Mouse (Mus musculus) midbrain, embryonic 13.5 days (tissue): Measurements from ENCODE around the gene Ndp. TPM values are rescaled to one million over a fixed set of nuclear protein-coding genes. Genes with fewer than 3 reads are reported as not detected.

Source experiments
- ATAC-seq: fragments of 200-750 bp; cut with Nextera tagmentation; 2 replicates; pipeline ENCODE4 v1.8.0; 2017; ENCODE audit warnings: mild to moderate bottlenecking, moderate TSS enrichment, moderate library complexity
- H3K27ac ChIP-seq: fragments of 300-500 bp; sonication (generic); 2 replicates; pipeline ENCODE4 v1.5.1; 2015; ENCODE audit warnings: inconsistent platforms, mild to moderate bottlenecking, moderate library complexity
- H3K27me3 ChIP-seq: fragments of 300-500 bp; sonication (generic); 2 replicates; pipeline ENCODE4 v1.6.1; 2015; ENCODE audit warnings: mild to moderate bottlenecking, inconsistent platforms
- H3K36me3 ChIP-seq: fragments of 300-500 bp; sonication (generic); 2 replicates; pipeline ENCODE4 v1.6.1; 2015; ENCODE audit warnings: mild to moderate bottlenecking, inconsistent platforms
- H3K4me1 ChIP-seq: fragments of 300-500 bp; sonication (generic); replicated peaks from 2 replicates; pipeline ENCODE4 v1.6.1; 2015; ENCODE audit warnings: inconsistent platforms
- H3K4me2 ChIP-seq: fragments of 300-500 bp; sonication (generic); replicated peaks from 2 replicates; pipeline ENCODE4 v1.6.1; 2015; ENCODE audit warnings: moderate library complexity, mild to moderate bottlenecking, inconsistent platforms
- H3K4me3 ChIP-seq: fragments of 300-500 bp; sonication (generic); replicated peaks from 2 replicates; pipeline ENCODE4 v1.5.1; 2015; ENCODE audit warnings: mild to moderate bottlenecking, inconsistent platforms
- H3K9ac ChIP-seq: fragments of 300-500 bp; sonication (generic); replicated peaks from 2 replicates; pipeline ENCODE4 v1.6.1; 2015; ENCODE audit warnings: mild to moderate bottlenecking, inconsistent platforms
- H3K9me3 ChIP-seq: fragments of 300-500 bp; sonication (generic); 2 replicates; pipeline ENCODE4 v1.6.1; 2016; ENCODE audit warnings: mild to moderate bottlenecking, inconsistent platforms
- WGBS: fragments of 180-500 bp; shearing (Covaris S2); methylation state at CpG from one replicate; pipeline ENCODE4 v1.1.7; 2015; 5-methylcytosine and 5-hydroxymethylcytosine counted together
- polyA plus RNA-seq: library from polyadenylated mRNA; unstranded; fragments of >200 nt; fragmentation: Nextera tagmentation; extraction: Ambion mirVana; gene quantifications from 2 replicates; pipeline ENCODE4 v1.2.1, GENCODE M21; 2015

The Ndp gene
- 5.9 and 7.3 TPM in 2 replicates for polyA plus RNA-seq

GRCm38 (mm10) chrX:16911241-16911873 lies at the start of gene Ndp:
Gene Ndp (minus strand): TSS chrX:16911774.
- ATAC-seq: peak; percentile 49

GRCm38 (mm10) chrX:16954767-16955166 lies 43.2 kb upstream of the Ndp start:
- H3K27ac ChIP-seq: no peak overlapping the region
- no peaks in the 10 kb centered on the region for H3K4me1 ChIP-seq
- no peak for ATAC-seq
- H3K4me3 ChIP-seq: no peak overlapping the region
- no peaks in the 10 kb centered on the region for H3K36me3 ChIP-seq
- no peaks in the 10 kb centered on the region for H3K9me3 ChIP-seq
- H3K9ac ChIP-seq: no peak overlapping the region
- no peaks in the 10 kb centered on the region for H3K27me3 ChIP-seq
- WGBS: 90% methylated on average over 2 of the region's 2 CpGs
- H3K4me2 ChIP-seq: no peak overlapping the region

More at GRCm38 (mm10) chrX:16911241-16911873, at the start of gene Ndp:
- peak within 1 kb of the TSS; percentile 38 for H3K4me3 ChIP-seq
- H3K4me2 ChIP-seq: peak within 1 kb of the TSS; percentile 55
- no peaks in the 10 kb centered on the region for H3K9me3 ChIP-seq
- 32% methylated on average over 13 of the region's 13 CpGs for WGBS
- no peaks in the 10 kb centered on the region for H3K27me3 ChIP-seq
- H3K27ac ChIP-seq: peak within 1 kb of the TSS; percentile 73
- H3K4me1 ChIP-seq: peaks cover 6% of the 10 kb centered on the region; the same call in 1 of the 2 replicates
- no peaks in the 10 kb centered on the region for H3K36me3 ChIP-seq
- H3K9ac ChIP-seq: peak within 1 kb of the TSS; percentile 24; the same call in 1 of the 2 replicates

- Histone ChIP-seq H3K4me2 (no peak overlapping the region), H3K9ac (no peak overlapping the region)
- no peak for ATAC-seq
Observed at GRCm38 (mm10) chrX:16918006-16918405, 6.4 kb upstream of the Ndp start.

GRCm38 (mm10) chrX:16913118-16913517 lies 1.5 kb upstream of the Ndp start:
- WGBS: 80% methylated on average over 1 of the region's 1 CpGs
- Histone ChIP-seq H3K4me2 (no peak overlapping the region), H3K9me3 (no peaks in the 10 kb centered on the region), H3K36me3 (no peaks in the 10 kb centered on the region), H3K4me1 (peaks cover 1% of the 10 kb centered on the region; the same call in 1 of the 2 replicates), H3K9ac (no peak overlapping the region), H3K27me3 (no peaks in the 10 kb centered on the region), H3K27ac (no peak overlapping the region), H3K4me3 (no peak overlapping the region)
- no peak for ATAC-seq

More at GRCm38 (mm10) chrX:16918006-16918405, 6.4 kb upstream of the Ndp start:
- Histone ChIP-seq H3K36me3 (no peaks in the 10 kb centered on the region), H3K9me3 (no peaks in the 10 kb centered on the region), H3K27ac (no peak overlapping the region), H3K4me3 (no peak overlapping the region), H3K27me3 (no peaks in the 10 kb centered on the region), H3K4me1 (no peaks in the 10 kb centered on the region)

GRCm38 (mm10) chrX:16911911-16912310 lies 337 bp upstream of the Ndp start:
- Histone ChIP-seq H3K27me3 (no peaks in the 10 kb centered on the region), H3K9ac (0 out of 2 replicates have a peak overlapping the region, but pooled peaks have one; percentile 24), H3K4me3 (peak overlapping the region; percentile 38), H3K9me3 (no peaks in the 10 kb centered on the region), H3K4me1 (peaks cover 6% of the 10 kb centered on the region; the same call in 1 of the 2 replicates), H3K4me2 (peak overlapping the region; percentile 55), H3K27ac (0 out of 2 replicates have a peak overlapping the region, but pooled peaks have one; percentile 3), H3K36me3 (no peaks in the 10 kb centered on the region)
- 28% methylated on average over 4 of the region's 4 CpGs for WGBS
- ATAC-seq: no peak

- Histone ChIP-seq H3K27ac (peak overlapping the region; percentile 73), H3K4me2 (peak overlapping the region; percentile 55), H3K27me3 (no peaks in the 10 kb centered on the region), H3K4me3 (peak overlapping the region; percentile 38), H3K36me3 (no peaks in the 10 kb centered on the region), H3K4me1 (peaks cover 6% of the 10 kb centered on the region; the same call in 1 of the 2 replicates), H3K9ac (peak overlapping the region; percentile 24; the same call in 1 of the 2 replicates), H3K9me3 (no peaks in the 10 kb centered on the region)
- peak; percentile 77 for ATAC-seq
- 23% methylated on average over 18 of the region's 18 CpGs for whole genome bisulfite sequencing
Observed at GRCm38 (mm10) chrX:16910211-16911095, 1.1 kb downstream of the Ndp start.

- no peaks in the 10 kb centered on the region for H3K36me3 ChIP-seq
- 84% methylated on average over 2 of the region's 2 CpGs for WGBS
- H3K27ac ChIP-seq: no peak overlapping the region
- no peaks in the 10 kb centered on the region for H3K27me3 ChIP-seq
- no peak for ATAC-seq
- no peaks in the 10 kb centered on the region for H3K9me3 ChIP-seq
- H3K9ac ChIP-seq: no peak overlapping the region
- H3K4me1 ChIP-seq: peaks cover 6% of the 10 kb centered on the region; the same call in 1 of the 2 replicates
- H3K4me2 ChIP-seq: no peak overlapping the region
- H3K4me3 ChIP-seq: no peak overlapping the region
Observed at GRCm38 (mm10) chrX:16908652-16909051, 2.9 kb downstream of the Ndp start.

GRCm38 (mm10) chrX:16907554-16907953 lies 4.0 kb downstream of the Ndp start:
- no peak overlapping the region for H3K9ac ChIP-seq
- peaks cover 6% of the 10 kb centered on the region; the same call in 1 of the 2 replicates for H3K4me1 ChIP-seq
- H3K36me3 ChIP-seq: no peaks in the 10 kb centered on the region
- no peak overlapping the region for H3K4me3 ChIP-seq
- no peaks in the 10 kb centered on the region for H3K9me3 ChIP-seq
- ATAC-seq: no peak
- no peak overlapping the region for H3K4me2 ChIP-seq
- H3K27ac ChIP-seq: no peak overlapping the region
- 65% methylated on average over 6 of the region's 6 CpGs for WGBS
- no peaks in the 10 kb centered on the region for H3K27me3 ChIP-seq

GRCm38 (mm10) chrX:16894377-16895175 lies 17.0 kb downstream of the Ndp start:
- Histone ChIP-seq H3K27ac (0 out of 2 replicates have a peak overlapping the region, but pooled peaks have one; percentile 30), H3K9ac (no peak overlapping the region)
- peak; percentile 97 for ATAC-seq

GRCm38 (mm10) chrX:16867640-16868314 lies 43.8 kb downstream of the Ndp start:
- Histone ChIP-seq H3K36me3 (no peaks in the 10 kb centered on the region), H3K9ac (no peak overlapping the region), H3K4me2 (no peak overlapping the region), H3K27ac (no peak overlapping the region), H3K27me3 (no peaks in the 10 kb centered on the region), H3K4me3 (no peak overlapping the region), H3K4me1 (no peaks in the 10 kb centered on the region), H3K9me3 (no peaks in the 10 kb centered on the region)
- no peak for ATAC-seq

More at GRCm38 (mm10) chrX:16894377-16895175, 17.0 kb downstream of the Ndp start:
- WGBS: 27% methylated on average over 5 of the region's 5 CpGs
- H3K27me3 ChIP-seq: no peaks in the 10 kb centered on the region
- H3K4me3 ChIP-seq: no peak overlapping the region
- no peak overlapping the region for H3K4me2 ChIP-seq
- no peaks in the 10 kb centered on the region for H3K9me3 ChIP-seq
- no peaks in the 10 kb centered on the region for H3K4me1 ChIP-seq
- no peaks in the 10 kb centered on the region for H3K36me3 ChIP-seq

- Histone ChIP-seq H3K9me3 (no peaks in the 10 kb centered on the region), H3K4me1 (no peaks in the 10 kb centered on the region), H3K4me2 (no peak overlapping the region), H3K9ac (no peak overlapping the region), H3K36me3 (no peaks in the 10 kb centered on the region), H3K27me3 (no peaks in the 10 kb centered on the region), H3K27ac (no peak overlapping the region), H3K4me3 (no peak overlapping the region)
- ATAC-seq: no peak
Observed at GRCm38 (mm10) chrX:16860244-16860643, 51.3 kb downstream of the Ndp start.
